Mouse (Mus musculus): ENCODE data around the gene Usp43. TPM values are rescaled to one million over a fixed set of nuclear protein-coding genes. Genes with fewer than 3 reads are reported as not detected.

Gene Usp43
- polyA plus RNA-seq, 1 experiment from 2014 or later: 0.35 TPM

DNA sequence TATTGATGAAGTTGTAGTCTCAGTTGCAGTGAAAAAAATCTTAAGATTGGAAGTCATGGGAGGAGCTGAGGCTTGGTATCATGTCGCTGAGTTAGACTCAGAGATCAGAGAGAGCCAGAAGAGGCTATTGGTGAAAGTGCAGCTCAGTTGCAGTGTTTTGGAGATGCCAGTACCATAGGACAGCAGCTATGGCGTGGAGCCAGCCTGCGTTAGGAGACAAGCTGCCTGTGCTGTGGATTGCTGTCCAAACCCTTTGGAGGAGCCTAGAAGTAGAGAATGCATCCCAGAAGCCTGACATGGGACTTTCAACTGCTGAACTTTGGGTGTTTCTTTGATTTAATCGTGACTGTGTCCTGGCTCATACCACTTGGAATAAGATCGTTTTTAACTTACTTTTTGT is 90.1 kb downstream of the Usp43 start:
- H3K9ac ChIP-seq: no peak overlapping the region
- no peak overlapping the region for H3K4me3 ChIP-seq
- H3K4me1 ChIP-seq (replicated peaks): no peaks in the 10 kb centered on the region
- ATAC-seq (ENCODE audit: low read depth): no peak
- no peaks in the 10 kb centered on the region for H3K9me3 ChIP-seq
- no peaks in the 10 kb centered on the region for H3K36me3 ChIP-seq
- H3K27me3 ChIP-seq: no peaks in the 10 kb centered on the region
- no peak overlapping the region for H3K4me2 ChIP-seq
- no peak overlapping the region for H3K27ac ChIP-seq (replicated peaks)
- 84% methylated on average over 5 of the region's 5 CpGs for WGBS

DNA sequence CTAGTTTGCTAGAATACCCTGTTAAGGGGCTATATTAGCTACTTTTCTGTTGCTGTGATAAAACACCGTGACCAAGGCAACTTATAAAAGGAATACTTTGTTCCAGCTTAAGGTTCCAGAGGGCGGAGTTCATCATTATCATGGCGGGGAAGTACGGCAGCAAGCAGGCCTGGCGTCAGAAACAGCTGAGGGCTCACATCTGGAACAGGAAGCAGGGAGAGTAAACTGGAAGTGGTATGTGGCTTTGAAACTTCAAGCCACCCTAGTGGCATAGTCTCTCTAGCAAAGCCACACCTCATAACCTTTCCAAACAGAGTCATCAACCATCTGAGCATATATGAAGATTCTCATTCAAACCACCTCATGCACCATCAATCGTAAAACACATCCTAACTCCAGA is 92.4 kb downstream of the Usp43 start:
- Histone ChIP-seq H3K27me3 (no peaks in the 10 kb centered on the region), H3K9me3 (no peaks in the 10 kb centered on the region), H3K4me2 (no peak overlapping the region), H3K27ac (replicated peaks) (no peak overlapping the region), H3K36me3 (no peaks in the 10 kb centered on the region), H3K9ac (no peak overlapping the region), H3K4me1 (replicated peaks) (no peaks in the 10 kb centered on the region), H3K4me3 (no peak overlapping the region)
- 75% methylated on average over 6 of the region's 6 CpGs for WGBS
- no peak for ATAC-seq (ENCODE audit: low read depth)

DNA sequence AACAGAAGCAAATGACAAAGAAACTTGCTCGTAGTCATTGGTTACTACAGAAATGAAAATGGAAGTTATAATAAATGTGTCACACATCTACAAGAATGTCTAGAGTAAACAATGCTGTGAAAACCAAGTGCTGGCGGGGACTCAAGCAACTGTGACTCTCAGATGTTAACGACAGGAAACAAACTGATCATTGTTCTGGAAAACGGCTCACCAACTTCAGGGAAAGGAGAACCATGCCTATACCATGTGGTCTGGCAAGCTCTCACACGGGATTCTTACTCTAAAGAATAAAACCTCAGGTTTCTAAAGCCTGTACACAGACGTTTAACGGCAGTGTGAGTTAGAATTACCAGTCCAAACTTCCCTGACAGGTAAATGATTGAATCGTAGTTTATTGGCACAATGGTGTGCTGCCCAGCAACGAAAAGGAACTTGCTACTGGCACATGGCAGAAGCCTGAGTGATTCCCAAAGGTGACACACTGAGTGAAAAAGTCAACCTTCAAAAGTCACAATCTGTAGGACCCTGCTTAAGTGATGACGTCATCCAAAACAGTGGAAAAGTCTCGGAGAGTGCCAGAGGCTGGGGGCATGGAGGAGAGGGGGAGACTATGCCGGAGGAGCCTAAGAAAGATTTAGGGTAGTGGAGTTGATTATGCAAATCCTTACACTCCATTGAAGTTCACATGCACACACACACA is 93.4 kb downstream of the Usp43 start:
- Histone ChIP-seq H3K9ac (no peak overlapping the region), H3K36me3 (no peaks in the 10 kb centered on the region), H3K4me1 (replicated peaks) (no peaks in the 10 kb centered on the region), H3K27ac (replicated peaks) (no peak overlapping the region), H3K4me2 (no peak overlapping the region), H3K4me3 (no peak overlapping the region), H3K9me3 (no peaks in the 10 kb centered on the region), H3K27me3 (no peaks in the 10 kb centered on the region)
- no peak for ATAC-seq (ENCODE audit: low read depth)
- WGBS: 49% methylated on average over 12 of the region's 12 CpGs

DNA sequence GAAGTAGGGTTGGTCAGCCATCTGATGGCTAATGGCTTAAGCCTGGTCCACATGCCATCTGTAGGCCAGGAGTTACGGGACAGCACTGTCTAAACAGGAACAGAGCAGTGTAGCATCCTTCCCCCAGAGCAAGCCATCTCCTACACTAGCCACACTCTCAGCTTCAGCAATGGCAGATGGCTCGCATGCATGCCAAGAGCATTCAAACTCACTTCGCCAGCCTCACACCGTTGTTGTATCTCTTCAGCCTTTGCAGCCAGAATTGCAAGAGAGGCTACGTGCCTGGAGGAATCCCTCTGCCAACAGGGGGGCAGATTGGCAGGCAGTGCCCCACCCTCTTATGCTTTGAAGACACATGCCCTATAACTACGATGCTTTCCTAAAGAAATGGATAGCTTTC is 100.4 kb downstream of the Usp43 start:
- H3K27me3 ChIP-seq: no peaks in the 10 kb centered on the region
- no peak for ATAC-seq (ENCODE audit: low read depth)
- WGBS: 90% methylated on average over 6 of the region's 6 CpGs

DNA sequence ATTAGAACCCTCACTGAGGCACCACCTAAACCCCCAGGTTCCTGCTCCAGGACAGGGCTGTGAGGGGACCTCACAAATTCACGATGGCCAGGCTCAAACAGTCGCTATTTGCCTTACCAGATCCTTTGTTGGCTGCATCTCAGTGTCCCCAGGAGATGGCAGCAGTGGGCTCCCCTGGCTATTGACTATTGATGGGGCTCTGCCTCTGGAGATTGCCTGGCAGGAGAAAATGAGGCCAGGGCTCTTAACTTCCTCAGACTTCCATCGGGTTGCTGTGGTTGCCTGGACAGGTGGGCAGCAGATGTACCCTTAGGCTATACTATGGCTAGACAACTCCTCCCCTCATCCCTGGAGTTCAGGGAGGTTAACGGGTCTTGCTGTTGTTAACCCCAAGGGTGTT is 101.7 kb downstream of the Usp43 start:
- Histone ChIP-seq H3K36me3 (no peaks in the 10 kb centered on the region), H3K4me3 (no peak overlapping the region), H3K4me2 (no peak overlapping the region), H3K4me1 (replicated peaks) (peaks cover 6% of the 10 kb centered on the region; the same call in 1 of the 2 replicates), H3K27me3 (no peaks in the 10 kb centered on the region), H3K27ac (replicated peaks) (no peak overlapping the region), H3K9ac (0 out of 2 replicates have a peak overlapping the region, but pooled peaks have one; percentile 53), H3K9me3 (no peaks in the 10 kb centered on the region)
- no peak for ATAC-seq (ENCODE audit: low read depth)
- 17% methylated on average over 4 of the region's 4 CpGs for WGBS

More for the DNA sequence above, 100.4 kb downstream of the Usp43 start:
- Histone ChIP-seq H3K9me3 (no peaks in the 10 kb centered on the region), H3K27ac (replicated peaks) (no peak overlapping the region), H3K4me3 (no peak overlapping the region), H3K4me1 (replicated peaks) (peaks cover 6% of the 10 kb centered on the region; the same call in 1 of the 2 replicates), H3K9ac (no peak overlapping the region), H3K4me2 (no peak overlapping the region), H3K36me3 (no peaks in the 10 kb centered on the region)

DNA sequence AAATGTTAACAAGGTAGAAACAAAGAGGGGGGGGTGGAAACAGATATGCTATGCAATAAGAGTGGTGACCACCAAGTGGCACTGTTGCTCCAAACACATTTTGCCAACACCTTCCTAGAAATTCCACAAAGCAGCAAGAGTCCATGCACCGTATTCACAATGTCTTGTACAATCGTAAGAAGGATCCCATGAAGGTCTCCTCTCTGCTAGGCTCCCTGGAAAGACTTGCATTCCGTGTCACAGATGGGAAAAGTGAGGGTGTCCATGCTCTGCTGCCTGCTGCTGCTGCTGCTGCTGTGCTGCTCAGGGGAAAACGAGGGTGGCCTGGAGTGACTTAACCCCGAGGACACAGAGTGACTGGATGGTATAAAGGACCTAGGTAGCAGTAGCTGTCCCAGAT is 102.3 kb downstream of the Usp43 start:
- Histone ChIP-seq H3K4me2 (peak overlapping the region; percentile 48), H3K27ac (replicated peaks) (no peak overlapping the region), H3K4me1 (replicated peaks) (peaks cover 6% of the 10 kb centered on the region; the same call in 1 of the 2 replicates), H3K9ac (peak overlapping the region; percentile 53; the same call in 1 of the 2 replicates), H3K27me3 (no peaks in the 10 kb centered on the region), H3K36me3 (no peaks in the 10 kb centered on the region), H3K4me3 (no peak overlapping the region), H3K9me3 (no peaks in the 10 kb centered on the region)
- peak; percentile 19; the same call in 1 of the 2 replicates for ATAC-seq (ENCODE audit: low read depth)
- 21% methylated on average over 5 of the region's 5 CpGs for WGBS

DNA sequence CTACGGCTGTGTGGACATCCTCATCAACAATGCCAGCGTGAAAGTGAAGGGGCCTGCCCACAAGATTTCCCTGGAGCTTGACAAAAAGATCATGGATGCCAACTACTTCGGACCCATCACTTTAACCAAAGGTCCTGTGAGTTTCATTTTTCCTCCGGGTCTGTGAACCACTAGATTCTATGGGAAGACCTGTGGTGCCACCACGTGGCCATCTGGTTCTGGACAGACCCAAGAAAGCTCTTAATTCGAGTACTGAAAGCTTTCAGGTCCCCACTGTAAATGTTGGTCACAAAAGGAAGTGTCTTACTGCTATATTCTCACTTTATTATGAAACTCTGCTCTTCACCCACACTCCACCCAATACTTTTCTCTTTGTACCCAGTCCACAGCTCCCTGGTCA is 110.4 kb downstream of the Usp43 start:
- Histone ChIP-seq H3K4me1 (replicated peaks) (no peaks in the 10 kb centered on the region), H3K9me3 (no peaks in the 10 kb centered on the region), H3K27me3 (no peaks in the 10 kb centered on the region), H3K4me3 (no peak overlapping the region), H3K27ac (replicated peaks) (no peak overlapping the region), H3K9ac (no peak overlapping the region), H3K4me2 (no peak overlapping the region), H3K36me3 (no peaks in the 10 kb centered on the region)
- no peak for ATAC-seq (ENCODE audit: low read depth)
- 82% methylated on average over 6 of the region's 6 CpGs for WGBS

DNA sequence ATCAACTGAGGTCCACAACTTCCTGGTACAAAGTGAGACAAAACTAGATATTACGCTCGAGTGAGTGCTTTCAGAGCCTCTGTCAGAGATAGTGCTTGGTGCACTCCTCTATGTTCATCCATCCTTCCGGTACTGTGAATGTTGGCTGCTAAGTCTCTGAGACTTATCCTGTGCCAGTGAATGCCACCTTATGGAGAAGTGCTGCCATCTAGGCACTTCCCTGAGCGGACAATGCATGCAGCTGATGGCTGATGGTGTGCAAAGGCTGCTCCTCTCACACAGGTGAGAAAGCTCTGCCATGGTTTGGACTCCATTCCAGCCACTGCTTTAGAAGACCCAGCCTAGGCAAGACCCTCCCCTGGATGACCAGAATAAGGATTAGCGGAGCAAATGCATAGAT is 113.9 kb downstream of the Usp43 start:
- H3K27me3 ChIP-seq: no peaks in the 10 kb centered on the region
- H3K4me3 ChIP-seq: no peak overlapping the region
- H3K4me2 ChIP-seq: no peak overlapping the region
- no peaks in the 10 kb centered on the region for H3K9me3 ChIP-seq
- no peaks in the 10 kb centered on the region for H3K4me1 ChIP-seq (replicated peaks)
- H3K36me3 ChIP-seq: no peaks in the 10 kb centered on the region
- 69% methylated on average over 5 of the region's 5 CpGs for WGBS
- no peak for ATAC-seq (ENCODE audit: low read depth)
- H3K9ac ChIP-seq: no peak overlapping the region
- no peak overlapping the region for H3K27ac ChIP-seq (replicated peaks)

DNA sequence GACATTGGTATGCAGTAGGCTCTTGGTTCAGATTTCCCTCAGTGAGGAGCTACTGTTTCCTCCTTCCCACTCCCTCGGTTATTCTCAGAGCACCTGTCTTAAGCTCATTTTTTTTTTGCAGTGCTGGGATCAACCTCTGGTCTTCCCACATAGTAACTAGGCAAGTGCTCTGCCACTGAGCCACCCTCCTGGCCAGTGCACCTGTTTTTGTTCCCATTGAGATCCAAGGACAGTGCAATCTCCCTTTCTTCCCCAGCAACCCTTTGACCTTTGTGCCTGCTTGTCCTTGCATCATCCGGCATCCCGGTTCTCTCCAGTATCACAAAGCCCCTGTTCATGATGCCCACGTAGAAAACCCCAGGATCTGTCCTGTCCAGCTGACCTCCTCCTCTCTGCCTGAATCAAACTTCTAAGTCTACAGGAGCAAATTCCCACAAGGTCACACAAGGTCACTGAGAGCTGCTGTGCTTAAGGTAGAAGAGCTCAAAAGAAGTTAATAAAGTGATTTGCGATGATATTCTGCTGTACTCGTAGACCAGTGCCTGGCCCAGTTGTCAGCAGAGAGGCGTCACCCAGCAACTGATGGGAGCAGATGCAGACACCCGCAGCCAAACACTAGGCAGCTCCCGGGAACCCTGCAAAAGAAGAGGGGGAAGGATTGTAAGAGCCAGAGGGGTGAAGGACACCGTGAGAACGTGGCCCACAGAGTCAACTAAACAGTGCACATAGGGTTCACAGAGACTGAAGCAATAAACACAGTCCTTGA is 114.9 kb downstream of the Usp43 start:
- no peaks in the 10 kb centered on the region for H3K9me3 ChIP-seq
- WGBS: 86% methylated on average over 11 of the region's 11 CpGs
- no peak overlapping the region for H3K4me3 ChIP-seq
- no peak overlapping the region for H3K27ac ChIP-seq (replicated peaks)
- H3K4me1 ChIP-seq (replicated peaks): no peaks in the 10 kb centered on the region
- no peak for ATAC-seq (ENCODE audit: low read depth)
- no peaks in the 10 kb centered on the region for H3K36me3 ChIP-seq
- no peak overlapping the region for H3K9ac ChIP-seq
- H3K4me2 ChIP-seq: no peak overlapping the region
- no peaks in the 10 kb centered on the region for H3K27me3 ChIP-seq

DNA sequence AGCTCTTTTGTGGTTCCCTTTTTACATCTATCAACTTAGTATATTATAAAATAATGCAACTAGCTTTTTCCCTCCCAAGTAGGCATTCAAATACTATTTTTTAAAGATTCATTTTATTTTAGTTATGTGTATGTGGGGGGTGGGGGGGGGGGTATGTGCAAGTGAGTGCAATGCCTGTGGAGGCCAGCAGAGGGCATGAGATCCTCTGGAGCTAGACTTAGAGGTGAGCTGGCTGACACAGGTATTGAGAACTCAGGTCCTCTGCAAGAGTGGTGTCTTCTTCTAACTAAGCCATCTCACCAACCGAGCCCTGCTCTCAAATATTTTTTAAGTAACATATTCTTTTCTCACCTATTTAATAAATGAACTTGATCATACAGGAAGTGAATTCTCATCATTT is 116.4 kb downstream of the Usp43 start:
- Histone ChIP-seq H3K4me3 (no peak overlapping the region), H3K9me3 (no peaks in the 10 kb centered on the region), H3K27ac (replicated peaks) (no peak overlapping the region), H3K4me1 (replicated peaks) (no peaks in the 10 kb centered on the region), H3K27me3 (no peaks in the 10 kb centered on the region), H3K9ac (no peak overlapping the region), H3K4me2 (no peak overlapping the region), H3K36me3 (no peaks in the 10 kb centered on the region)
- ATAC-seq (ENCODE audit: low read depth): no peak
- WGBS: 100% methylated on average over 1 of the region's 1 CpGs

Data from neural tube, embryonic 13.5 days (tissue).